Mouse (Mus musculus): ENCODE results near the gene Tbx4. TPM values are rescaled to one million over a fixed set of nuclear protein-coding genes. Genes with fewer than 3 reads are reported as not detected.
A peak's percentile ranks its signal among the peaks of the same experiment; 100 is the strongest.

Tbx4 gene
- total RNA-seq, 1 experiment from 2014 or later, result not detected

GRCm38 (mm10) chr11:85849037-85849436, 37.2 kb upstream of the Tbx4 start:
- peak; percentile 70 for ATAC-seq (replicated peaks; ENCODE audit: insufficient number of reproducible peaks, low FRiP score, low TSS enrichment, poor library complexity, severe bottlenecking)

- no peak for ATAC-seq (replicated peaks; ENCODE audit: insufficient number of reproducible peaks, low FRiP score, low TSS enrichment, poor library complexity, severe bottlenecking)
These were observed 36.0 kb upstream of the Tbx4 start, which contains the start of gene Gm11444 for GRCm38 (mm10) chr11:85850233-85850632. Gm11444 (minus strand) TSS chr11:85850333.

GRCm38 (mm10) chr11:85850758-85851157, 35.5 kb upstream of the Tbx4 start:
- no peak for ATAC-seq (replicated peaks; ENCODE audit: insufficient number of reproducible peaks, low FRiP score, low TSS enrichment, poor library complexity, severe bottlenecking)

- no peak for ATAC-seq (replicated peaks; ENCODE audit: insufficient number of reproducible peaks, low FRiP score, low TSS enrichment, poor library complexity, severe bottlenecking)
These were observed 28.1 kb upstream of the Tbx4 start for GRCm38 (mm10) chr11:85857997-85858698.

GRCm38 (mm10) chr11:85864363-85864762, 21.9 kb upstream of the Tbx4 start:
- ATAC-seq (replicated peaks; ENCODE audit: insufficient number of reproducible peaks, low FRiP score, low TSS enrichment, poor library complexity, severe bottlenecking), result no peak

- no peak for ATAC-seq (replicated peaks; ENCODE audit: insufficient number of reproducible peaks, low FRiP score, low TSS enrichment, poor library complexity, severe bottlenecking)
These were observed 10.0 kb upstream of the Tbx4 start for GRCm38 (mm10) chr11:85876059-85876788.

GRCm38 (mm10) chr11:85884498-85884897, 1.7 kb upstream of the Tbx4 start:
- ATAC-seq (replicated peaks; ENCODE audit: insufficient number of reproducible peaks, low FRiP score, low TSS enrichment, poor library complexity, severe bottlenecking), result no peak

- no peak for ATAC-seq (replicated peaks; ENCODE audit: insufficient number of reproducible peaks, low FRiP score, low TSS enrichment, poor library complexity, severe bottlenecking)
These were observed 185 bp downstream of the Tbx4 start for GRCm38 (mm10) chr11:85886429-85886785.

GRCm38 (mm10) chr11:85887273-85887672, 1.1 kb downstream of the Tbx4 start:
- no peak for ATAC-seq (replicated peaks; ENCODE audit: insufficient number of reproducible peaks, low FRiP score, low TSS enrichment, poor library complexity, severe bottlenecking)

- ATAC-seq (replicated peaks; ENCODE audit: insufficient number of reproducible peaks, low FRiP score, low TSS enrichment, poor library complexity, severe bottlenecking), result no peak
These were observed 1.7 kb downstream of the Tbx4 start for GRCm38 (mm10) chr11:85887801-85888450.

GRCm38 (mm10) chr11:85888451-85888961, 2.3 kb downstream of the Tbx4 start:
- ATAC-seq (replicated peaks; ENCODE audit: insufficient number of reproducible peaks, low FRiP score, low TSS enrichment, poor library complexity, severe bottlenecking), result no peak

GRCm38 (mm10) chr11:85889056-85889729, 3.0 kb downstream of the Tbx4 start:
- ATAC-seq (replicated peaks; ENCODE audit: insufficient number of reproducible peaks, low FRiP score, low TSS enrichment, poor library complexity, severe bottlenecking), result no peak

- no peak for ATAC-seq (replicated peaks; ENCODE audit: insufficient number of reproducible peaks, low FRiP score, low TSS enrichment, poor library complexity, severe bottlenecking)
These were observed 3.7 kb downstream of the Tbx4 start for GRCm38 (mm10) chr11:85889730-85890562.

- no peak for ATAC-seq (replicated peaks; ENCODE audit: insufficient number of reproducible peaks, low FRiP score, low TSS enrichment, poor library complexity, severe bottlenecking)
These were observed 4.3 kb downstream of the Tbx4 start for GRCm38 (mm10) chr11:85890563-85890845.

- no peak for ATAC-seq (replicated peaks; ENCODE audit: insufficient number of reproducible peaks, low FRiP score, low TSS enrichment, poor library complexity, severe bottlenecking)
These were observed 4.9 kb downstream of the Tbx4 start for GRCm38 (mm10) chr11:85891010-85891691.

- ATAC-seq (replicated peaks; ENCODE audit: insufficient number of reproducible peaks, low FRiP score, low TSS enrichment, poor library complexity, severe bottlenecking), result no peak
These were observed 5.4 kb downstream of the Tbx4 start for GRCm38 (mm10) chr11:85891692-85892040.

GRCm38 (mm10) chr11:85892771-85893170, 6.5 kb downstream of the Tbx4 start:
- ATAC-seq (replicated peaks; ENCODE audit: insufficient number of reproducible peaks, low FRiP score, low TSS enrichment, poor library complexity, severe bottlenecking), result no peak
